Mouse (Mus musculus) spleen, postnatal 4 days (tissue): ENCODE measurements around the gene Cap2.

Experiments used
- DNase-seq, 2 experiments: peaks; one replicate each; pipeline ENCODE4 v3.0.0; 2022; ENCODE audit warnings: low spot score in 2 of 2

The Cap2 gene

DNA sequence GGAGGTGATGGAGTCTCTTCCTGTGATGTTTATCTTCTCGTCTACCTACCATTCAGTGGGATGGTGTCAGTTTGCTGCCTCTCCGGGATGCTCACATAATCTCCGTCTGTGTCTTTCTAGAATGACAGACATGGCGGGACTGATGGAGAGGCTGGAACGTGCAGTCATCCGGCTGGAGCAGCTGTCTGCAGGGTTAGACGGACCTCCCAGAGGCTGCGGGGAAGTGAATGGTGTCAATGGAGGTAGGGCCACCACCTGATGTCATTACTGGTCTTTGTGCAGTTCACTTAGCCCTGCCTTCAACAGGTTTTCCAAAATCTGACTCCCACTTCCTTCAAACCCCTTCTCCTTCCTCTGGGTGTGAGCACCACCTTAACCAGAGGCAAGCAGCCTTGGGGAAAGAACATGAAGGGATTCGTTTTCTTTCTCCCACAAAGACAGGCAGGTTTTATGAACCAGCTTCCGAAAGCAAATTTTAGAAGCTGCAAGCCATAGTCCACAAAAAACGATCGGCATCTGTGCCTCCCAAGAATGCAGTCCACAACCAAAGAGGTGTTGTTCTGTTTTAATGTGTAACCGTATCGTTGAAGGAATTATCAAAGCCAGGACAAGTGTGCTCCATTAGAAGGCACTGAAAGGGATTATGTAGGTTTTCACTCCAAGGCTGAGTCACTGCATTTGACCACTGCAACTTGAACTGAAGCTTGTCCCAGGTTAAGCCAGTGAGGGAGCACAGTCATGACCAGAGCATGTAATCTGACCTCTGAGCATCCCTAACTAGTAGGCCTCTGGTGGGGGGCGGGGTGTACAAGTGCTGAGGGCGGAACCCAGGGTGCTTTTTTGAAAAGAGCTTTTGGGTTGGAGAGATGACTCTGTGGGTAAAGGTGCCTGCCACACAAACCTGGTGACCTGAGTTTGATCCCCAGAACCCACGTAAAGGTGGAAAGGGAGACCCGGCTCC is 23.9 kb downstream of the Cap2 start:
- no peak for DNase-seq

DNA sequence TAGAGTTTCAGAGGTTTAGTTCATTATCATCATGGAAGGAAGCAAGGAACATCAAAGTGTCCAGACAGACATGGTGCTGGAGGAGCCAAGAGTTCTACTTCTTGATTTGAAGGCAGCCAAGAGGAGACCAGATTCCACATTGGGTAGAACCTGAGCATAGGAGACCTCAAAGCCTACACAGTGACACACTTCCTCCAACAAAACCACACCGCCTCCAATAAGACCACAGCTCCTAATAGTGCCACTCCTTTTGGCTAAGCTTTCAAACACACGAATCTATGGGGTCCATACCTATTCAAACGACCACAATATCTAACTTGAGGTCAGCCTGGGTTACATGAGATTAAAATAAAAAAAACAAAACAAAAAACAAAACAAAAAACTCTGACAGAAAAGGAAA is 25.0 kb downstream of the Cap2 start:
- DNase-seq, result no peak

DNA sequence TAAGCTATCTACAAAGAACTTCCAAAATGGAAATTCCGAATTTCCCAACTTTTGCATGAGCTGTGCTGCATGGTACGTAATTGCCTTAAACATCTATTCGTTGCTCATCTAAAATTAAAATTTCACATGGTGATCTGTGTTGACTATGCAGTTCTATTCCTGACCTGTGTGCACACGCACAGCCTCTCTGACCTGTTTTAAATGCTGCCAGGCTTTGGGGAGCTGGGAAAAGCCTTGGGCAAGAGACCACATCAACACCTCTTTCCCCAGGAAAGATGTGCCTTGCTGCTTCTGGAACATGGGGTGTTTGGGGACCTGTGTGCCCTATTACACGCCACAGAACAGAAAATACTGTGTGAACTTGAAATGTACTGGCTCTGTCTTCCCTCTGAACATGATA is 25.7 kb downstream of the Cap2 start:
- no peak for DNase-seq

DNA sequence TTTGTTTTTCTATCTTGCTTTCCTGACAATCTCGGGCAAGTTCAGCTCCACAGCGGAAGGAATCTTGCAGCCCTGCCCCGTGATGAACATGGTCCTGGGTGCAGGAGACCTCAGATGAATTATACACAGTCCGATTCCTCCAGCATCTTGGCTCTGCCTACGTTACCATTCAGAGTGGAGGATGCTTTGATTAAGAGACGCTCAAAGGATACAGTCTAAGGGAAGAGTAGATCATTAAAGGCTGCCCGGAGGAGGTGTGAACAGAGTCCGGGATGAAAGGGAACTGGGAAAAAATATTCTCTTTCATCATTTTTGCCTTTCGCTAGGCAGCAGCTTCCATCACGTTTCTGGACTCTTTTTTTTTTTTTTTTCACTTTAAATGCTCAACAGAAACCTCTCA is 27.4 kb downstream of the Cap2 start:
- DNase-seq, result no peak

DNA sequence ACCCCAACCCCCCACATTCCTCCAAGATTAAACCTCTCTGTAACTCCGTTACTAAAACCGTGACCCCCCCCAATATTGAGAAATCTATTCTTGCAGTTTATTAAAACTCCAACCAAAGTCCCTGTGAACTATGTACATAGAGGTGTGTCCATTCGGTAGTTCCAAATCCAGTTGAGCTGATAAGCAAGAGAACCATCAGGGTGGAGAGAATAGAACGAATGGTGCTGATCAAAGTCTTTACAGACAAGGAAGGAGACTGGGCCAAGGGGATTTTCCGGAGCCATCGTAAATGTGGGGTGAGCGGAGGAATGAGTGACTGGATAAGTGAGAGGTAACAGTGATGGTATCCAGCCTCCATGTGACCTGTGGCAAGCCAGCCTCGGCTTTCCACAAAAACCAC is 28.9 kb downstream of the Cap2 start:
- no peak for DNase-seq

DNA sequence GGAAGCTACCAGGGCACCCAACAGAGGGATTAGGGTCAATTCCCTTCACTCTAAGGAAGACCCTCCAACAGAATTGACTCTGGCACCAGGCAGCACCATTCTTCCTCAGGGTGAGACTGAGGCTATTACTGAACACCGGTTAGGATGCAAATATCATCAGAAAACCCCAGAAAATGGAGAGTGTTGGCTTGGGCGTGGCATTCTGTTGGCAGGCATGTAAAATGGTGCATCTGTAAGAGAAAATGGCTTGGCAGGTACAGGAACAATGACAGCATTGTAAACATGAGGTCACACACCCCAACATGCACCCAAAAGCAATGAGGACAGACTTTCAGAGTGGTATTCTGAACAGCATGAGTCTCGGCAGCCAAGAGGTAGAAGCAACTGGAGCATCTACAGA is 30.0 kb downstream of the Cap2 start:
- no peak for DNase-seq

DNA sequence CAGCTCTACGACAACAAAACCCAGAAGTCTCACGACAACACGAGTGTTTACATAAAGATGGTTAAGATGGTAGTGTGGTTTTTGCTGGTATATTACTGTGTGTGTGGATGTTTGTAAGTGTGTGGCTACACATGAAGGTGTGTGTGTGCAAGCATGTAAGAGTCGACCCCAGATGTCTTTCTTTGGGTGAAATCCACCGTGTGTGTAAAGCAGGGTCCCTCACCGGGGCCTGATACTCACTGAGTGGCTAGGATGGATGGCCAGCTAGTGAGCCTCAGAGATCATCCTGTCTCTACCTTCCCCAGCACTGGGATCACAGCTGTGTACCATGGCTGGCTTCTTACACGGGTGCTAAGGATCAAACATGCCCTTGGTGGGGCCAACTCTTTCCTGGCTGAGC is 30.6 kb downstream of the Cap2 start:
- no peak for DNase-seq

DNA sequence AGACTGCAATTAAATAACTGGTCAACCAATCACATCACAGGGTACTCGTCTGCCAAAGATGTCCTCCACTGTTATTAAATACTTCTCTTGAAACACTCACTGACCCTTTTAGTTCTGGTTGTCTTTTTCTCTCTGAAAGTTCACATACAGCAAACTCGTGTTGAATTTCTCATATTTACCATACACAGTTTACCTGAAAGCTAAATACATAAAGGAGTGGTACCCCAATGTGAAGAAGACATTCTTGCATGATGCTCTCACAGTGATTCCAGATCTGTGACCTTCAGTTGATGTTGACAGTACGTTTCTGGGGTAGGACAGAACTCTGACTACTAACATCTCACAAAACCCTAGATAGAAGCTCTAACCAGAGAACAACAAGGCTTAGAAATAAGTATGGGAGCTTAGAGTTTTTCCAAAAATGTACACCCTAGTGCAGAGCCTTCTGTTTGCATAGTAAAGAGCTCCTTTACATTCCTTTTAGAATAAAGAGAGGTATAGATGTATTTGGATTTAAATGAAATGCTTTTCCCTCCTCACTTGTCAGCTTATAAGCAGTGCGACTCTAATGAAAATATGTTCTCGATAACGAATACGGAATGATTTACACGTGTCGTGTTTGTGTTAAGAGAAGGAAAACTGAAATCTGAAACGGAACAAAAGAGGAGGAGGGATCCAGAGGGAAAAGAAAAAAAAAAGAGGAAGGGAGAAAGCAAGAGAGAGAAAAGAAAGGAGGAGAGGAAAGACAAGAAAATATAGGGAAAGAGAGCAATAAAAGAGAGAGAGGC is 31.9 kb downstream of the Cap2 start:
- DNase-seq, result no peak

DNA sequence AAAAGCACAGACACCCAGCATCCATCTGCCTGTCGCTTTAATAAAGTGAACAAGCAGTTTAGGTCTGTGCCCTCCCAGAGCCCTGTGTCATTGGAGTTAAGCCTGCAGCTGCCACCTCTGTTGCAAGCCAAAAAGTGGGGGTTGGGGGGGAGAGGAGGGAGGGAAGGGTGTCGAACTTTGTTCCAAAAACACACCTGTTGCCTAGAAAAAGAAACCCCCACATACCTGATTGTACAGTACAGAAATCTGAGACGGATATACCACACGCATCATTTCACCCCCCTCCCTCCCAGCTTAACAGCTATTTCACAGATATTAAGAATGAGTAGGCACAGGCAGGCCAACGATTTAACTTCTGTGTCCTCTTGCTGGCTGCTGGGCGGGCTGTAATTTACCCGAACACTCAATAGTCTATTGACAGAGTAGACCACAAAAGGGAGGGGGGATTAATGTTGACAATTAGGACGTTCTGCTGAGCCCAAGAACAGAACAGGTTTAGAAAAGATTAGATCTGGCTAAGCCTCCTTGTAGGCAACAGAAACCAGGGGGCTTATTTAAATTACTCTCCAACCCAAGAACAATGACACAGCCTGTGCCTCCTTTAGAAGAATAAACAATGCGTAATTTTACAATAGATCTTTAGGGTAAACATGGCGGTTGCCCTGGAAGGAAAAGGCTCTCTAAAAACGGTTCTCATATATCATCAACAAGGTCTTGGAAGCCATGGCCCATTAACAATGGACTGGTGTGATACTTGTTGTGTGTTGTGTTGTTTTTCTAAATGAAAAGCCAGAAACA is 32.7 kb downstream of the Cap2 start:
- DNase-seq, result no peak

DNA sequence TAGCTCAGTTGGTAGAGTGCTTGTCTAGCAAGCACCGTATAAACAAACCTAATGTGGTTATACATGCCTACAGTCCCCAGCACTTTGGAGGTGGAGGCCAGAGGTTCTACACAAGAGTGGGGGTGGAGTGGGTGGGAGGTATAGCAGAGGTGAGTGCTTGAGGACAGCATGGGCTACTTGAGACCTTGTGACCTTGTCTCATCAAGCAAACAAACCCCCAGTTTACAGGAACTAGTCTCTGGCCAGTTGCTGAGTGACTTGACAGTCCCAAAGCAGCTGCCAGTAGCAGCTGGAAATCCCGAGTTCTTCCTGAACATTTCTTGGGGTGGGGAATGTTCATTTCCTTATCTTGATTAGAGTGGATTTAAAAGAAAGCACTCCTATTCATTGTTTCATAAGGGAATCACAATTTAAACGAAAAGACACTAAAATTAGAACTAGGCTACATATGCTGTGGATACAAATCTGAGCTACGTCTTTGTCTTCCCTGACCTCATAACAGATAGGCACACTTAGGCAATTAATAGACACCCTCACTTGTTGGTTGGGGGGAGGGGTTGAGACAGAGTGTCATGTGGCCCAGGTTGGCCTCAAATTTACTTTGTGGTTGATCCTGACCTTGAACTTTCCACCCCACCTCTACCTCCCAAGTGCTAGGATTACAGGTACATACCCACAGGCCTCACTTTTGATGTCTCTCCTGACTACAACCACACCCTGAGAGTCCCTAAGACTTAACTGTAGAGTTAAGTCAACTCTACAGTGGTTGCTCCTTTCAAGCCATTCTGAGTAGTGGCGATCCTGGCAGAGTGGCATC is 33.5 kb downstream of the Cap2 start:
- DNase-seq, result no peak

DNA sequence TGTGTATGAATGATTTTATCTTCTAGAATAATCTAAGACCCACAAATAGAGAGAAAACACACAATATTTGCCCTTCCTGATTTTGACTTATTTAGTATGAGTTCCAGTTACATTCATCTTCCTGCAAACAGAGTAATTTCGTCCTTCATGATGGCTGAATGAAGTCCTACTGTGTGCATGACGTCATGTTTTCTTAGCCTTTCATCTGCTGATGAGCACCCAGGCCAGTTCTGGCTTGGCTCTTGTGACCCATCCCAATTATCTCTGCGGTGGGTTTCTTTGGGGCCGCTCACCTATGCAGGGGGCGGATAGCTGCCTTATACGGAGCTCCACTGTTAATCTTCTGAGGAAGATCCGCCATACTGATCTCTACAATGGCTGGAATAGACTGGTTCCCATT is 37.6 kb downstream of the Cap2 start:
- DNase-seq, result no peak

DNA sequence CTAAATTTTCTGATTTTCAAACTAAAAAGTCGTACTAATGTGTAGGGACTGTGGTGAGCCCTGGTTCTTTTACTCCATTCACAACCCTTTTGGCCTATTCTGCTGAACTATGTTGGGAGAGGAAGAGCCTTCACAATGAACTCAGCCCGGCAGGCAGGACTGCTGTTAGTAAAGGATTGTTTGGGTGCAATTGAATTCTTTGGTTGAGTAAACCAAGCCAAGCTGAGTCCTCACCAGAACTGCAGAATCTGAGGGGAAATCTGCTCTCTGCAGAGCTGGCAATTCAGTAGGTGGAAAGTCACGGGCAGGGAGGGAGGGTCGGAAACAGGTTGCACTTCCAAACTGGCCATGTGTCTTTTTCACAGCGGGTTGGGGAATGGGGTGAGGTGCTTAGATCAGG is 39.3 kb downstream of the Cap2 start:
- DNase-seq, result no peak

DNA sequence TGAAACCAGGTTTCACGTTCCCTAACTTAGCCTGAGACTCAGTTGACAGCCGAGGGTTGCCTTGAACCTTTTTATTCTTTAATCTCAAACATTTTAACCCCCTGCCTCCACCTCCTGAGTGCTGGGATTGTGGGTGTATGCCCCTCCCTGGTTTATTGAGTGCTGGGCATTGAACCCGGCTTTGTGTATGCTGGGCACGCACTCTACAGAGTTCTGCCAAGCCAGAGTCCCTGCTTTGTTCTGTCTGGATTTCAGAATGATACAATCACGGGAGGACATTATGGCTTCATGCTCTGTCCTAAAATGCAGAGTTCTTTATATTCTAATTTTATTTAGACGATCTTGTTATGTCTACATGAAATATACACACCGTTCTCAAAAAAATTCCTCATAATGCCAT is 41.1 kb downstream of the Cap2 start:
- no peak for DNase-seq

DNA sequence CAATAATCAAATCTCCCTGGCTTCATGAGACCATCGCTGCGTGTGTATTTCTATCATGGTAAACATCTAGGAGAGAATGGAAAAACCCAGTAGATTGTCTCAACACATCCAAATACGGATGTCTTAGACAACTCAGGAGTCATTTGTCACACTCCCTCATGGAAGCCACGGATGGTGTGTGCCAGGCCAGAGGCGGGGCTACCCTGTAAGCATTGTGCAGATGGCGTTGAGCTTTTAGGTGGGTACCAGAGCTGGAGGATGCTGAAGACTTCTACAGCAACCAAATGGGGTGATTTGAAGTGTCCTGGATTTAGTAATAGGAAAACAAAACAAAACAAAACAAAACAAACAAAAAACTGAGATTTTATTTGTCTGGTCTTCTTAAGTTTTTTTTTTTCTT is 43.0 kb downstream of the Cap2 start:
- DNase-seq, result no peak

DNA sequence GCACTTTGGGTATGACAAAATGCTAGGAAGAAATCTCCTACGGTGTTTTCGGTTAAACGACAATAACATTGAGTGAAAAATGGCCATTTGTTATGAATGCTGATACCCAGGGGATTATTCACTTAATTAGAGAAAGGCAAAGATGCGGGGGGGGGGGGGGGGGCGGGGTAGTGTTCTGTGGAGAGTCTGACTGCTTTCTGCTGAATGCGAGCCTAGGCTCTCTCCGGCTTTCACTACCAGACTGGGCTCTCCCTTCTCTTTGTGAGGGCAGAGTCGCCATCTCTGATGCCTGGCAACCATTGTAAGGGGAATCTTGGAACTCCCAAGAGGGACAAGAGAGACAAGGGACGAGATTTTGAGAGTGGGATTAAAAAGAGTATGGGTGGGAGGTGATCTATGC is 43.4 kb downstream of the Cap2 start:
- no peak for DNase-seq

DNA sequence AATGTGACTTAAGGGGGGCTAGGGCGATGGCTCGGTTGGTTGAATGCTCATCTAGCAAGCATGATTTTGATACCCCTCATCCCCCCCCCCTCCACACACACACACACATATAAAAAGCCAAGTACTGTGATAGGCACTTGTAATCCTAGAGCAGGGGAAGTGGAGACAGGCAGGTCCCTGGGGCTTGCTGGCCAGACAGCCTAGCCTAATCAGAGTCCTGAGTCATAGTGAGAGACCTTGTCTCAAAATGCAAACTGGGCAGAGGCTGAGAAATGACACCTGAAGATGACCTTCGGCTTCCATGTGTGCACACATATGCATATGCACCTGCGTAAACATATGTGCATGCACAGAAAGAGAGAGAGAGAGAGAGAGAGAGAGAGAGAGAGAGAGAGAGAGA is 45.2 kb downstream of the Cap2 start:
- no peak for DNase-seq

DNA sequence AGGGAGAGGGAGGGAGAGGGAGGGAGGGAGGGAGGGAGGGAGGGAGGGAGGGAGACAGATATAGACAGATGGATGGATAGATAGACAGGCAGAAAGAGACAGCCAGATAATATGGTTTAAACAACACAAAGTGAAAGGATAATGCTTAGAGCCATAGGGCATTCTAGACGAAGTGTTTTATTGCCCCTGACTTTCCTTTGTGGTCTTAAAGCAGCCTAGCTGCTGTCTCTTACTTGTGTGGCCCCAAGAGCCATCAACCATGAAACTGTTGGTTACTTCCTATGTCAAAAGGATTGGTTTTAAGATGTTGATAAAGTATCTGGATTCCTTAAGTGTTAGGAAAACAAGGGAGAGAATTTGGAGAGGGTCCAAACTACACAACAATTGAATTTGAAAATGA is 45.6 kb downstream of the Cap2 start:
- DNase-seq, result no peak

DNA sequence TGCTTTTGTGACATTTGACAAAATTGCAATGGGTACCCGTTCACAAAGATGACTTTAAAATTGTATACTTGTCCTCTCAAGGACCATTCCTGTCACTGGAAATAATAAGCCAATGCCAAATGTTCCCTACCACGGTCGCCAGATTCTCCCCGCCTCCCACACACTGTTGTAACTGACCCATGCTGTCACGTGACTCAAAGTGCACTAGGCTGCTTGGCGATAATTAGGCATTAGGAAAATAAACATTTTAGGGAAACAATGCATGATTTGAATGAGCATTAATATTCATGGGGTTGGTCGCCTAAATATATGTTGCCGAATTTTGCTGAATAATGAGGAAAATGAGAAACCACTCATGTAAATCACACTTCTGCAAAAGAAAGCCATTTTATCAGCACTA is 46.5 kb downstream of the Cap2 start:
- no peak for DNase-seq

DNA sequence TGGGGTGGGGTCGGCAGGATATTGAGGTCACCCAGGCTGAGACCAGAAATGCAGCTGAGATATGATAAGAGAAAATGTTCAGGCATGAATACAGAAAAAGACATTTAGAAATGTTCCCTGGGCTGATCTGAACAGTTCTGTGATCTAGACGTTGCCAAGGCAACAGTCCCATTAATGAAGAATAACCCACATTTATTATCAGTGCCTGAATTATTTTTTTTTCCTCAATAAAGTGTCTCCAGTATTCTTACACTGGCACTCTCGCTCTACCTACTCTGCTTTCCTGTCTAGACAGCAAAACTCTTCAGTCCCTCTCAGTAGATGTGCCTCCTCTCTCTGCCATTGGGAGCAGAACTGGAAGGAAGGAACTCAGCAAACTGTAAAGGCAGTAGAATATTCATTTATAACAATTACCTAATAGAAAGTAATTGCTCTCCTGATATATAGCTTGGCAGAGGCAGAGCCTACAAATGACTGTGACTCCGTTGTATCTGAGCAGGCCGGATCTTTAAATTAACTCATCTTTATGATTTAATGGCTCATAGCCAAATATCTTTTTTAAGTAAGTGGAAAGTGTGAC is 47.0 kb downstream of the Cap2 start:
- no peak for DNase-seq

DNA sequence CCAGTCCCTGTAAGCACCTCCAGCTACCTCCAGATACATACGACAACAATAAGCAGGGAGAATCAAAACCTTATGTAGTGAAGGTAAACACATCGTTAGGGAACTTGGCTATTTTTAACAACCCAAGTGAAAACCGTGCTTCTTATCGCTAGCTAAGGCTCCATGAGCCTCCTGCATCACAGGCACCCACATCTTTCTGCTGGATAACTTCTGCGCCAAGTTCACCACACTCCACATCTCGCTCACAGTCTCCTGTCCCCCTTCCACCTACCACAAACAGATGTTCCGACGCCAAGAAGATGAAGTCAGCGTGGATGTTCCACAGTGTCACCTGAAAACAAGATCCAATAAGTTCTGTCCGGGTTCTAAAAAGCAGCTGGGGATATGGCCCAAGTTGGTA is 49.0 kb downstream of the Cap2 start:
- DNase-seq, result no peak

DNA sequence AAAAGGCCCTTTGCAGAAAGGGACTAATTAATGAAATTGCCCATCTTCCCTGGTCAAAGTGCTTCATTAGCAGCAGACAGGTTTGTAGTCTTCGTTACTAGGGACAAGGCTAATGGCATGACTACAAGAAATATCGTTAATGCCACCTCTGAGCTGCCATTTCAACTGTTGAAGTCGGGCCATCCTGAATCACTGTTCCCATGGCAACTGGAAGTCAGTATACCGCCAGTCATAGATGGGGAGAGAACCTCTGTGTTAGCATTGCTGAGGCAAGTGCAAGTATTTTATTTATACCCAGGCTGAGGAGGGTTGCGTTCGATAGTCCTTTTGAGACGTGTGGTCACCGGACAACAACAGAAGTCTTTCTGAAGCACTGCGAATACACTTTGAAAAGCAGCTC is 53.1 kb downstream of the Cap2 start:
- DNase-seq, result no peak
